Mouse (Mus musculus) thymus, postnatal 10 days (tissue): ENCODE measurements around the gene Poc1b.

ENCODE experiments used
- DNase-seq, 2 experiments: peaks; one replicate each; pipeline ENCODE4 v3.0.0; 2021; ENCODE audit warnings: low spot score in 2 of 2

Poc1b gene

GRCm38 (mm10) chr10:99115471-99116236 is 8.8 kb downstream of the Poc1b start:
- DNase-seq = no peak

GRCm38 (mm10) chr10:99116237-99116632 is 9.4 kb downstream of the Poc1b start:
- no peak for DNase-seq

- no peak for DNase-seq
These were observed 10.1 kb downstream of the Poc1b start for GRCm38 (mm10) chr10:99116650-99117615.

- no peak for DNase-seq
These were observed 11.0 kb downstream of the Poc1b start for GRCm38 (mm10) chr10:99117876-99118275.

- no peak for DNase-seq
These were observed 11.9 kb downstream of the Poc1b start for GRCm38 (mm10) chr10:99118697-99119096.

- DNase-seq = peak in 1 of 2 experiments; percentile 51
These were observed 12.6 kb downstream of the Poc1b start for GRCm38 (mm10) chr10:99119471-99119870.

- DNase-seq = no peak
These were observed 19.4 kb downstream of the Poc1b start, which contains the start of gene Phxr2 for GRCm38 (mm10) chr10:99126225-99126624. TSS of gene Phxr2 (minus strand) at chr10:99126325.

GRCm38 (mm10) chr10:99126954-99127353 is 20.1 kb downstream of the Poc1b start:
- peak; percentile 68 to 69 for DNase-seq

GRCm38 (mm10) chr10:99127691-99128261 is 20.9 kb downstream of the Poc1b start:
- peak in 1 of 2 experiments; percentile 59 for DNase-seq

- DNase-seq = no peak
These were observed 23.8 kb downstream of the Poc1b start for GRCm38 (mm10) chr10:99130611-99131010.

- peak in 1 of 2 experiments; percentile 21 for DNase-seq
These were observed 24.5 kb downstream of the Poc1b start for GRCm38 (mm10) chr10:99131298-99131697.

GRCm38 (mm10) chr10:99132189-99132588 is 25.4 kb downstream of the Poc1b start:
- peak; percentile 84 to 91 for DNase-seq

- no peak for DNase-seq
These were observed 25.9 kb downstream of the Poc1b start for GRCm38 (mm10) chr10:99132595-99133272.

- DNase-seq = no peak
These were observed 26.6 kb downstream of the Poc1b start for GRCm38 (mm10) chr10:99133321-99133875.

- DNase-seq = no peak
These were observed 29.5 kb downstream of the Poc1b start for GRCm38 (mm10) chr10:99136337-99136736.

- DNase-seq = no peak
These were observed 38.8 kb downstream of the Poc1b start for GRCm38 (mm10) chr10:99145611-99146010.

- no peak for DNase-seq
These were observed 39.8 kb downstream of the Poc1b start for GRCm38 (mm10) chr10:99146596-99146995.

- DNase-seq = no peak
These were observed 43.2 kb downstream of the Poc1b start for GRCm38 (mm10) chr10:99150016-99150415.

GRCm38 (mm10) chr10:99151580-99151979 is 44.7 kb downstream of the Poc1b start:
- DNase-seq = no peak

GRCm38 (mm10) chr10:99152063-99152462 is 45.2 kb downstream of the Poc1b start:
- DNase-seq = peak; percentile 49 to 77

GRCm38 (mm10) chr10:99154635-99155034 is 47.8 kb downstream of the Poc1b start:
- no peak for DNase-seq
